Mouse (Mus musculus): ENCODE measurements around the gene Hist1h4m. TPM values are rescaled to one million over a fixed set of nuclear protein-coding genes. Genes with fewer than 3 reads are reported as not detected.
A peak's percentile ranks its signal among the peaks of the same experiment; 100 is the strongest.
"Not testable (repeated sequence)": the region's sequence is repeated elsewhere in the genome, so short reads cannot be mapped to it uniquely, and the experiment has no call there.

Gene Hist1h4m
- total RNA-seq, 1 experiment = 9.8 TPM

- no peak overlapping the region; the same call in 1 of the 2 replicates for H3K27ac ChIP-seq (ENCODE audit: insufficient read depth, low read depth, low read length, poor library complexity, severe bottlenecking)
- in situ Hi-C loops (cut with MboI; ENCODE audit: low sequenced_read_pairs in 2 of 2, unreplicated experiment in 2 of 2) = no loop called here
- DNase-seq (ENCODE audit: low read depth, low spot score) = no peak
- H3K9me3 ChIP-seq (ENCODE audit: control insufficient read depth, insufficient read depth, low read depth, low read length) = no peaks in the 10 kb centered on the region
- no peak overlapping the region for H3K4me3 ChIP-seq (ENCODE audit: insufficient read depth in 1 of 2, low read depth in 1 of 2, low read length in 2 of 2, poor library complexity in 1 of 2, severe bottlenecking in 1 of 2)
- TF ChIP-seq ZC3H11A (IDR thresholded peaks at IDR 0.05; ENCODE audit: borderline replicate concordance, low read depth, low read length) (no peak), CHD2 (IDR thresholded peaks at IDR 0.05; ENCODE audit: low read depth, low read length) (no peak), ZNF384 (IDR thresholded peaks at IDR 0.05; ENCODE audit: low read depth, low read length) (no peak), HCFC1 (IDR thresholded peaks at IDR 0.05; ENCODE audit: borderline replicate concordance, insufficient read depth, low read length) (no peak), MAFK (IDR thresholded peaks at IDR 0.05; ENCODE audit: insufficient read depth, low read depth, low read length) (no peak)
- H3K36me3 ChIP-seq (ENCODE audit: control insufficient read depth, insufficient read depth, low read length, poor library complexity, severe bottlenecking) = no peaks in the 10 kb centered on the region
- H3K9ac ChIP-seq (ENCODE audit: insufficient read depth, low read depth, low read length, poor library complexity, severe bottlenecking) = no peak overlapping the region
- H3K4me1 ChIP-seq (ENCODE audit: control insufficient read depth in 2 of 2, insufficient read depth in 2 of 2, low read length in 2 of 2, poor library complexity in 1 of 2) = peaks cover 7% of the 10 kb centered on the region in 2 experiments; a peak in 3 of 4 replicates
Observed at GRCm38 (mm10) chr13:21789925-21790324, 21.6 kb upstream of the Hist1h4m start.

- Histone ChIP-seq H3K27ac (ENCODE audit: insufficient read depth, low read depth, low read length, poor library complexity, severe bottlenecking) (peak overlapping the region; percentile 64; the same call in 1 of the 2 replicates), H3K4me1 (ENCODE audit: control insufficient read depth in 2 of 2, insufficient read depth in 2 of 2, low read length in 2 of 2, poor library complexity in 1 of 2) (peaks cover 7% of the 10 kb centered on the region in 2 experiments; a peak in 3 of 4 replicates), H3K36me3 (ENCODE audit: control insufficient read depth, insufficient read depth, low read length, poor library complexity, severe bottlenecking) (no peaks in the 10 kb centered on the region), H3K9ac (ENCODE audit: insufficient read depth, low read depth, low read length, poor library complexity, severe bottlenecking) (peak overlapping the region; percentile 20; the same call in 1 of the 2 replicates), H3K4me3 (ENCODE audit: insufficient read depth in 1 of 2, low read depth in 1 of 2, low read length in 2 of 2, poor library complexity in 1 of 2, severe bottlenecking in 1 of 2) (peak overlapping the region; percentile 8 to 19; a peak in 2 of 4 replicates), H3K9me3 (ENCODE audit: control insufficient read depth, insufficient read depth, low read depth, low read length) (no peaks in the 10 kb centered on the region)
- TF ChIP-seq HCFC1 (IDR thresholded peaks at IDR 0.05; ENCODE audit: borderline replicate concordance, insufficient read depth, low read length) = no peak
- no peak for TF ChIP-seq ZNF384 (IDR thresholded peaks at IDR 0.05; ENCODE audit: low read depth, low read length)
- TF ChIP-seq MAFK (IDR thresholded peaks at IDR 0.05; ENCODE audit: insufficient read depth, low read depth, low read length) = no peak
- no peak for TF ChIP-seq ZC3H11A (IDR thresholded peaks at IDR 0.05; ENCODE audit: borderline replicate concordance, low read depth, low read length)
- no peak for TF ChIP-seq CHD2 (IDR thresholded peaks at IDR 0.05; ENCODE audit: low read depth, low read length)
- in situ Hi-C loops (cut with MboI; ENCODE audit: low sequenced_read_pairs in 2 of 2, unreplicated experiment in 2 of 2) = no loop called here
- peak; percentile 59 for DNase-seq (ENCODE audit: low read depth, low spot score)
Observed at GRCm38 (mm10) chr13:21790601-21791283, 20.8 kb upstream of the Hist1h4m start.

GRCm38 (mm10) chr13:21795584-21795983 lies 16.0 kb upstream of the Hist1h4m start:
- DNase-seq (ENCODE audit: low read depth, low spot score) = no peak

GRCm38 (mm10) chr13:21797163-21797562 lies 14.4 kb upstream of the Hist1h4m start:
- H3K9me3 ChIP-seq (ENCODE audit: control insufficient read depth, insufficient read depth, low read depth, low read length); H3K4me3 ChIP-seq (ENCODE audit: insufficient read depth in 1 of 2, low read depth in 1 of 2, low read length in 2 of 2, poor library complexity in 1 of 2, severe bottlenecking in 1 of 2); H3K36me3 ChIP-seq (ENCODE audit: control insufficient read depth, insufficient read depth, low read length, poor library complexity, severe bottlenecking); H3K9ac ChIP-seq (ENCODE audit: insufficient read depth, low read depth, low read length, poor library complexity, severe bottlenecking); H3K27ac ChIP-seq (ENCODE audit: insufficient read depth, low read depth, low read length, poor library complexity, severe bottlenecking); in situ Hi-C loops (cut with MboI; ENCODE audit: low sequenced_read_pairs in 2 of 2, unreplicated experiment in 2 of 2); H3K4me1 ChIP-seq (ENCODE audit: control insufficient read depth in 2 of 2, insufficient read depth in 2 of 2, low read length in 2 of 2, poor library complexity in 1 of 2); DNase-seq (ENCODE audit: low read depth, low spot score): not testable (repeated sequence)

More at GRCm38 (mm10) chr13:21795584-21795983, 16.0 kb upstream of the Hist1h4m start:
- Histone ChIP-seq H3K9ac (ENCODE audit: insufficient read depth, low read depth, low read length, poor library complexity, severe bottlenecking) (no peak overlapping the region), H3K9me3 (ENCODE audit: control insufficient read depth, insufficient read depth, low read depth, low read length) (no peaks in the 10 kb centered on the region), H3K4me3 (ENCODE audit: insufficient read depth in 1 of 2, low read depth in 1 of 2, low read length in 2 of 2, poor library complexity in 1 of 2, severe bottlenecking in 1 of 2) (no peak overlapping the region), H3K36me3 (ENCODE audit: control insufficient read depth, insufficient read depth, low read length, poor library complexity, severe bottlenecking) (no peaks in the 10 kb centered on the region), H3K4me1 (ENCODE audit: control insufficient read depth in 2 of 2, insufficient read depth in 2 of 2, low read length in 2 of 2, poor library complexity in 1 of 2) (peaks cover 5% of the 10 kb centered on the region in 2 experiments; a peak in 2 of 4 replicates), H3K27ac (ENCODE audit: insufficient read depth, low read depth, low read length, poor library complexity, severe bottlenecking) (no peak overlapping the region)
- in situ Hi-C loops (cut with MboI; ENCODE audit: low sequenced_read_pairs in 2 of 2, unreplicated experiment in 2 of 2) = no loop called here
- 0 out of 2 replicates have a peak, but pooled peaks have one; percentile 17 for TF ChIP-seq MAFK (IDR thresholded peaks at IDR 0.05; ENCODE audit: insufficient read depth, low read depth, low read length)
- no peak for TF ChIP-seq ZNF384 (IDR thresholded peaks at IDR 0.05; ENCODE audit: low read depth, low read length)

GRCm38 (mm10) chr13:21803058-21803457 lies 8.5 kb upstream of the Hist1h4m start:
- H3K4me3 ChIP-seq (ENCODE audit: insufficient read depth in 1 of 2, low read depth in 1 of 2, low read length in 2 of 2, poor library complexity in 1 of 2, severe bottlenecking in 1 of 2); H3K27ac ChIP-seq (ENCODE audit: insufficient read depth, low read depth, low read length, poor library complexity, severe bottlenecking); H3K9ac ChIP-seq (ENCODE audit: insufficient read depth, low read depth, low read length, poor library complexity, severe bottlenecking); H3K4me1 ChIP-seq (ENCODE audit: control insufficient read depth in 2 of 2, insufficient read depth in 2 of 2, low read length in 2 of 2, poor library complexity in 1 of 2); H3K36me3 ChIP-seq (ENCODE audit: control insufficient read depth, insufficient read depth, low read length, poor library complexity, severe bottlenecking); H3K9me3 ChIP-seq (ENCODE audit: control insufficient read depth, insufficient read depth, low read depth, low read length); DNase-seq (ENCODE audit: low read depth, low spot score); in situ Hi-C loops (cut with MboI; ENCODE audit: low sequenced_read_pairs in 2 of 2, unreplicated experiment in 2 of 2): not testable (repeated sequence)

- DNase-seq (ENCODE audit: low read depth, low spot score); H3K4me3 ChIP-seq (ENCODE audit: insufficient read depth in 1 of 2, low read depth in 1 of 2, low read length in 2 of 2, poor library complexity in 1 of 2, severe bottlenecking in 1 of 2); H3K9me3 ChIP-seq (ENCODE audit: control insufficient read depth, insufficient read depth, low read depth, low read length); H3K9ac ChIP-seq (ENCODE audit: insufficient read depth, low read depth, low read length, poor library complexity, severe bottlenecking); H3K36me3 ChIP-seq (ENCODE audit: control insufficient read depth, insufficient read depth, low read length, poor library complexity, severe bottlenecking); H3K27ac ChIP-seq (ENCODE audit: insufficient read depth, low read depth, low read length, poor library complexity, severe bottlenecking); H3K4me1 ChIP-seq (ENCODE audit: control insufficient read depth in 2 of 2, insufficient read depth in 2 of 2, low read length in 2 of 2, poor library complexity in 1 of 2); in situ Hi-C loops (cut with MboI; ENCODE audit: low sequenced_read_pairs in 2 of 2, unreplicated experiment in 2 of 2): not testable (repeated sequence)
Observed at GRCm38 (mm10) chr13:21810073-21810472, 1.5 kb upstream of the Hist1h4m start, which contains the start of the genes Hist1h2bq and Hist1h2ao. Hist1h2bq (minus strand) TSS chr13:21810197. Hist1h2ao (plus strand) TSS chr13:21810465.

- H3K4me1 ChIP-seq (ENCODE audit: control insufficient read depth in 2 of 2, insufficient read depth in 2 of 2, low read length in 2 of 2, poor library complexity in 1 of 2); H3K9me3 ChIP-seq (ENCODE audit: control insufficient read depth, insufficient read depth, low read depth, low read length); H3K27ac ChIP-seq (ENCODE audit: insufficient read depth, low read depth, low read length, poor library complexity, severe bottlenecking); in situ Hi-C loops (cut with MboI; ENCODE audit: low sequenced_read_pairs in 2 of 2, unreplicated experiment in 2 of 2); H3K36me3 ChIP-seq (ENCODE audit: control insufficient read depth, insufficient read depth, low read length, poor library complexity, severe bottlenecking); H3K4me3 ChIP-seq (ENCODE audit: insufficient read depth in 1 of 2, low read depth in 1 of 2, low read length in 2 of 2, poor library complexity in 1 of 2, severe bottlenecking in 1 of 2); H3K9ac ChIP-seq (ENCODE audit: insufficient read depth, low read depth, low read length, poor library complexity, severe bottlenecking); DNase-seq (ENCODE audit: low read depth, low spot score): not testable (repeated sequence)
Observed at GRCm38 (mm10) chr13:21811074-21811473, 472 bp upstream of the Hist1h4m start.

Measured in ES-E14 (cell line).